Mouse (Mus musculus): Measurements from ENCODE around the gene Ppfibp1.

- TF ChIP-seq CTCF (IDR thresholded peaks at IDR 0.05), result no peak
- TF ChIP-seq EP300 (IDR thresholded peaks at IDR 0.05), result no peak
Observed at GRCm38 (mm10) chr6:146999302-146999701, 111.0 kb downstream of the Ppfibp1 start.
